In genomic region chr11:4850404-4850803, GRCm38 (mm10) we compare ENCODE assay signal across 17 mouse cellular contexts. TPM values are rescaled to one million over a fixed set of nuclear protein-coding genes. Genes with fewer than 3 reads are reported as not detected.
DNase-seq lines count a peak whose midpoint lies in the region; ATAC-seq lines count a peak whose summit lies in the region.
"Had no signal": no experiment of that assay in that cellular context is flagged by ENCODE, and none has a peak within 500 bp of the region (broad histone marks: within the 10 kb centered on the region; RNA-seq: fewer than 3 reads in every experiment).

No protein-coding gene starts in this region.

- no peak overlapping the region for H3K27ac ChIP-seq in hindbrain, embryonic 10.5 days
- no peak overlapping the region for H3K27ac ChIP-seq in hindbrain, embryonic 16.5 days (ENCODE audit: low read depth, low read length)
- H3K27ac ChIP-seq in midbrain, embryonic 11.5 days (ENCODE audit: low read depth, low read length) = no peak overlapping the region
- no peak overlapping the region for H3K27ac ChIP-seq in midbrain, embryonic 15.5 days
- no peak overlapping the region for H3K27ac ChIP-seq in embryonic facial prominence, embryonic 14.5 days (replicated peaks; ENCODE audit: low read depth, low read length)
- peak overlapping the region; percentile 43; the same call in 1 of the 2 replicates for H3K27ac ChIP-seq in macrophage
- H3K27ac ChIP-seq: neural tube, embryonic 13.5 days had no signal

- no peaks in the 10 kb centered on the region for H3K27me3 ChIP-seq in hindbrain, embryonic 10.5 days (ENCODE audit: insufficient read depth, poor library complexity, severe bottlenecking)
- H3K27me3 ChIP-seq in hindbrain, embryonic 16.5 days (replicated peaks; ENCODE audit: control insufficient read depth, insufficient read depth, low read length) = no peaks in the 10 kb centered on the region
- H3K27me3 ChIP-seq in midbrain, embryonic 11.5 days (ENCODE audit: control insufficient read depth, insufficient read depth, low read length) = no peaks in the 10 kb centered on the region
- H3K27me3 ChIP-seq in midbrain, embryonic 15.5 days (replicated peaks) = no peaks in the 10 kb centered on the region
- H3K27me3 ChIP-seq in embryonic facial prominence, embryonic 14.5 days (replicated peaks; ENCODE audit: control insufficient read depth, insufficient read depth, low read length) = no peaks in the 10 kb centered on the region
- H3K27me3 ChIP-seq: neural tube, embryonic 13.5 days had no signal

- H3K4me3 ChIP-seq in hindbrain, embryonic 10.5 days = 0 out of 2 replicates have a peak overlapping the region, but pooled peaks have one; percentile 85
- H3K4me3 ChIP-seq in hindbrain, embryonic 16.5 days (ENCODE audit: low read length) = no peak overlapping the region
- H3K4me3 ChIP-seq in midbrain, embryonic 11.5 days (ENCODE audit: low read depth, low read length) = no peak overlapping the region
- no peak overlapping the region for H3K4me3 ChIP-seq in midbrain, embryonic 15.5 days
- peak overlapping the region; percentile 83 for H3K4me3 ChIP-seq in embryonic facial prominence, embryonic 14.5 days (ENCODE audit: low read depth, low read length)
- H3K4me3 ChIP-seq in macrophage (ENCODE audit: inconsistent target) = peak overlapping the region; percentile 37; the same call in 1 of the 2 replicates

- H3K4me1 ChIP-seq in hindbrain, embryonic 10.5 days (replicated peaks) = peaks cover 17% of the 10 kb centered on the region
- peaks cover 15% of the 10 kb centered on the region for H3K4me1 ChIP-seq in hindbrain, embryonic 16.5 days (ENCODE audit: control insufficient read depth, insufficient read depth, low read depth, low read length)
- H3K4me1 ChIP-seq in midbrain, embryonic 11.5 days (ENCODE audit: control insufficient read depth, insufficient read depth, low read length) = peaks cover 7% of the 10 kb centered on the region
- peaks cover 22% of the 10 kb centered on the region for H3K4me1 ChIP-seq in midbrain, embryonic 15.5 days
- H3K4me1 ChIP-seq in embryonic facial prominence, embryonic 14.5 days (ENCODE audit: control insufficient read depth, insufficient read depth, low read length) = peaks cover 13% of the 10 kb centered on the region

- H3K9ac ChIP-seq in hindbrain, embryonic 16.5 days (ENCODE audit: low read depth, low read length) = no peak overlapping the region
- no peak overlapping the region for H3K9ac ChIP-seq in midbrain, embryonic 11.5 days (ENCODE audit: low read length)
- H3K9ac ChIP-seq in midbrain, embryonic 15.5 days = no peak overlapping the region
- no peak overlapping the region for H3K9ac ChIP-seq in embryonic facial prominence, embryonic 14.5 days (ENCODE audit: low read depth, low read length)
- H3K9ac ChIP-seq: neural tube, embryonic 13.5 days had no signal

- no peak for ATAC-seq in hindbrain, embryonic 16.5 days
- no peak for ATAC-seq in midbrain, embryonic 11.5 days (ENCODE audit: low FRiP score)
- no peak for ATAC-seq in midbrain, embryonic 15.5 days (replicated peaks)
- no peak for ATAC-seq in embryonic facial prominence, embryonic 14.5 days (ENCODE audit: low read depth)
- ATAC-seq: midbrain, embryonic 16.5 days had no signal

- no peak overlapping the region for H3K4me2 ChIP-seq in hindbrain, embryonic 16.5 days (ENCODE audit: low read length)
- H3K4me2 ChIP-seq in midbrain, embryonic 11.5 days = no peak overlapping the region; the same call in 1 of the 2 replicates
- H3K4me2 ChIP-seq in midbrain, embryonic 15.5 days = no peak overlapping the region
- peak overlapping the region; percentile 54 for H3K4me2 ChIP-seq in embryonic facial prominence, embryonic 14.5 days (ENCODE audit: low read depth, low read length)

- no peaks in the 10 kb centered on the region for H3K9me3 ChIP-seq in hindbrain, embryonic 10.5 days
- H3K9me3 ChIP-seq in hindbrain, embryonic 16.5 days (ENCODE audit: control insufficient read depth, low read length) = no peaks in the 10 kb centered on the region
- H3K9me3 ChIP-seq in midbrain, embryonic 11.5 days (ENCODE audit: control insufficient read depth, low read length) = no peaks in the 10 kb centered on the region
- H3K9me3 ChIP-seq in midbrain, embryonic 15.5 days = no peaks in the 10 kb centered on the region
- no peaks in the 10 kb centered on the region for H3K9me3 ChIP-seq in embryonic facial prominence, embryonic 14.5 days (ENCODE audit: control insufficient read depth, low read length)
- H3K9me3 ChIP-seq: neural tube, embryonic 13.5 days had no signal

- WGBS in hindbrain, embryonic 10.5 days = 93% methylated on average over 2 of the region's 2 CpGs
- 90% methylated on average over 2 of the region's 2 CpGs for WGBS in hindbrain, embryonic 16.5 days
- WGBS in midbrain, embryonic 11.5 days = 93% methylated on average over 2 of the region's 2 CpGs
- WGBS in midbrain, embryonic 15.5 days = 96% methylated on average over 2 of the region's 2 CpGs
- 88% methylated on average over 2 of the region's 2 CpGs for WGBS in embryonic facial prominence, embryonic 14.5 days
- WGBS in macrophage (ENCODE audit: missing documents) = 90% methylated on average over 2 of the region's 2 CpGs

- no peaks in the 10 kb centered on the region for H3K36me3 ChIP-seq in hindbrain, embryonic 10.5 days
- H3K36me3 ChIP-seq in hindbrain, embryonic 16.5 days (ENCODE audit: control insufficient read depth, insufficient read depth, low read length) = no peaks in the 10 kb centered on the region
- no peaks in the 10 kb centered on the region for H3K36me3 ChIP-seq in midbrain, embryonic 11.5 days (ENCODE audit: control insufficient read depth, insufficient read depth, low read length)
- no peaks in the 10 kb centered on the region for H3K36me3 ChIP-seq in midbrain, embryonic 15.5 days (replicated peaks)
- H3K36me3 ChIP-seq in embryonic facial prominence, embryonic 14.5 days (ENCODE audit: control insufficient read depth, insufficient read depth, low read length) = no peaks in the 10 kb centered on the region
- H3K36me3 ChIP-seq in macrophage (ENCODE audit: inconsistent target) = no peaks in the 10 kb centered on the region
- H3K36me3 ChIP-seq: neural tube, embryonic 13.5 days had no signal

- peaks cover 34% of the 10 kb centered on the region for H3K79me2 ChIP-seq in macrophage (ENCODE audit: inconsistent target)

- DNase-seq in hindbrain, embryonic 10.5 days (ENCODE audit: low spot score) = no peak
- peak; percentile 85 for DNase-seq in midbrain, embryonic 11.5 days (ENCODE audit: low spot score, missing footprints)
- DNase-seq in embryonic facial prominence, embryonic 14.5 days (ENCODE audit: low spot score) = no peak
- no peak for DNase-seq in MN1 (ENCODE audit: low spot score)
- no peak for DNase-seq in right cerebral cortex, adult 18-20 months
- DNase-seq: adrenal gland, postnatal 25 days; cerebellum, postnatal 10 days; gastrocnemius, postnatal 10 days; kidney, postnatal 14 days; left cerebral cortex, postnatal 4 days; lung, postnatal 36 days; retina, postnatal 1 day had no signal

RNA-seq across cellular contexts. Expression of gene Nf2, which starts 1.1 kb away (rescaled TPM):
- polyA plus RNA-seq in hindbrain, embryonic 10.5 days (2016; fragmentation: Nextera tagmentation; extraction: Ambion mirVana) = 58.6 and 61.1 TPM in 2 replicates
- 68.1 and 74.8 TPM in 2 replicates for polyA plus RNA-seq in hindbrain, embryonic 16.5 days (2015; fragmentation: Nextera tagmentation; extraction: Ambion mirVana)
- 46.9 and 51.0 TPM in 2 replicates for polyA plus RNA-seq in midbrain, embryonic 11.5 days (2014; fragmentation: Nextera tagmentation; extraction: Ambion mirVana)
- polyA plus RNA-seq in midbrain, embryonic 15.5 days (2015; fragmentation: Nextera tagmentation; extraction: Ambion mirVana) = 63.6 and 66.8 TPM in 2 replicates
- polyA plus RNA-seq in embryonic facial prominence, embryonic 14.5 days (2014; fragmentation: Nextera tagmentation; extraction: Ambion mirVana) = 40.5 and 43.1 TPM in 2 replicates
- 100 to 1,000 TPM in 8 of 26 experiments, 10 to 100 TPM in 18; 28.8 to 147 (median 73.6) TPM for total RNA-seq in macrophage (2018; cell fraction: chromatin; rRNA removed)
- total RNA-seq in macrophage (2018; cell fraction: cytosol; rRNA removed) = 10 to 100 TPM; 32.7 to 67.4 (median 43.6) TPM
- total RNA-seq in macrophage (2018; cell fraction: nucleus; rRNA removed) = 10 to 100 TPM; 28.6 to 99.1 (median 52.7) TPM
- 42.7 to 60.3 TPM (median 44.6 TPM) in 3 replicates for polyA plus RNA-seq in macrophage (2018)

RNA-seq across cellular contexts. Expression of gene Nipsnap1, which starts 23.3 kb away (rescaled TPM):
- 77.9 and 89.0 TPM in 2 replicates for polyA plus RNA-seq in hindbrain, embryonic 10.5 days (2016; fragmentation: Nextera tagmentation; extraction: Ambion mirVana)
- 131 and 134 TPM in 2 replicates for polyA plus RNA-seq in hindbrain, embryonic 16.5 days (2015; fragmentation: Nextera tagmentation; extraction: Ambion mirVana)
- polyA plus RNA-seq in midbrain, embryonic 11.5 days (2014; fragmentation: Nextera tagmentation; extraction: Ambion mirVana) = 75.4 and 79.1 TPM in 2 replicates
- polyA plus RNA-seq in midbrain, embryonic 15.5 days (2015; fragmentation: Nextera tagmentation; extraction: Ambion mirVana) = 150 and 152 TPM in 2 replicates
- 32.1 and 41.4 TPM in 2 replicates for polyA plus RNA-seq in embryonic facial prominence, embryonic 14.5 days (2014; fragmentation: Nextera tagmentation; extraction: Ambion mirVana)
- 10 to 100 TPM in 1 of 26 experiments, 1 to 10 TPM in 23, under 1 TPM in 1, not detected in 1; 0.45 to 10.1 (median 3.9) TPM for total RNA-seq in macrophage (2018; cell fraction: chromatin; rRNA removed)
- total RNA-seq in macrophage (2018; cell fraction: cytosol; rRNA removed) = 1 to 10 TPM; 1.7 to 4.1 (median 2.5) TPM
- total RNA-seq in macrophage (2018; cell fraction: nucleus; rRNA removed) = 1 to 10 TPM in 20 of 26 experiments, under 1 TPM in 6; 0.58 to 5.3 (median 2.1) TPM
- 1.7 to 4.1 TPM (median 2.3 TPM) in 3 replicates for polyA plus RNA-seq in macrophage (2018)

RNA-seq across cellular contexts. Expression of gene Thoc5, which starts 44.7 kb away (rescaled TPM):
- polyA plus RNA-seq in hindbrain, embryonic 10.5 days (2016; fragmentation: Nextera tagmentation; extraction: Ambion mirVana) = 53.3 and 59.4 TPM in 2 replicates
- polyA plus RNA-seq in hindbrain, embryonic 16.5 days (2015; fragmentation: Nextera tagmentation; extraction: Ambion mirVana) = 45.2 and 49.5 TPM in 2 replicates
- 61.2 and 65.5 TPM in 2 replicates for polyA plus RNA-seq in midbrain, embryonic 11.5 days (2014; fragmentation: Nextera tagmentation; extraction: Ambion mirVana)
- polyA plus RNA-seq in midbrain, embryonic 15.5 days (2015; fragmentation: Nextera tagmentation; extraction: Ambion mirVana) = 58.2 and 59.7 TPM in 2 replicates
- polyA plus RNA-seq in embryonic facial prominence, embryonic 14.5 days (2014; fragmentation: Nextera tagmentation; extraction: Ambion mirVana) = 27.9 and 32.3 TPM in 2 replicates
- 10 to 100 TPM; 10.6 to 40.8 (median 31.4) TPM for total RNA-seq in macrophage (2018; cell fraction: chromatin; rRNA removed)
- total RNA-seq in macrophage (2018; cell fraction: cytosol; rRNA removed) = 10 to 100 TPM; 19.8 to 34.1 (median 27.7) TPM
- 10 to 100 TPM in 24 of 26 experiments, 1 to 10 TPM in 2; 8.9 to 30.0 (median 19.4) TPM for total RNA-seq in macrophage (2018; cell fraction: nucleus; rRNA removed)
- polyA plus RNA-seq in macrophage (2018) = 27.0 to 37.9 TPM (median 33.4 TPM) in 3 replicates

Comparison
In these comparisons a context has a peak if more than half of its experiments do, and no peak if none do; other contexts are left out.
1. H3K4me3 ChIP-seq: peak in hindbrain, embryonic 10.5 days (single experiment), embryonic facial prominence, embryonic 14.5 days (single experiment) and macrophage (single experiment); none in hindbrain, embryonic 16.5 days (single experiment), midbrain, embryonic 11.5 days (single experiment) and midbrain, embryonic 15.5 days (single experiment).